Comparison of ENCODE assay signal across 8 mouse cellular contexts in the genomic region with DNA sequence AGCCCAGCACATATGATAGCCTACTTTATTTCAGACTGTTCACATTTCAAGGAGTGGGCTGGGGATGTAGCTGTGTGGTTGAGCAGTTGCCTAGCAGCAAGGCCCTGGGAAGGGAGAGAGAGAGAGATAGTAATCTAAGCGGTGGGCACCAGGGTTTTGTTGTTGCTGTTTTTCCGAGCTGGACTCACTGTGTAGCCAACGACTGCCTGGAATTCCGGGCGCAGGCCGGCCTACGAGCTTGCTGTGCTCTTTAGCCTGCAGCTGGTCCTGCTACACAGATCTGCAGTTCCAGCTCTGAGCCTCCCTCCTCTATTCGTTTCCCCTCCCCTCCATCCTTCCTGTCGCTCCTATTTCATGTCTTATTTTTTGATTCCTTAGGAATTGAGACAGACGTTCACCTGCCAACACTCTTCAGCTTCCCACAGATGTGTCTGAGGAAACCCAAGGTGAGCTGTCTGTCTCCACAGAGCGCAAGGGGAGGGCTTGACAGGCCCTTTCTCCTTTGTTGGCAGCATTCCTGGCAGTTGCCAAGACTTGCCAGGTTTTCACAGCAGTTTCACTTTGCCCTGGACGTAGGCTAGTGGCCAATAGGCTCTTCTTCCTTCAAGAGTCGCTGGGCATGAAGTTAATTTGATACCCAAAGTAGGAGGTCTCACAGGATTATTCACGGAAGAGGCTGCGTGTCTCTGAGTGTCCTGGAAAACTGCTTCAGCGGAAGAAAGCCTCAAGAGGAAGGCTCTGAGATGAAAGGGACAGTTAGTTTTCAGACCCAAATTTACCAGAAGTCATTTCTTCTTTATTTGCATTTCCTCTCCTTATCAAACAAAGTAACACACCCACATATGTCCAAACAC. TPM values are rescaled to one million over a fixed set of nuclear protein-coding genes. Genes with fewer than 3 reads are reported as not detected.
A peak's percentile ranks its signal among the peaks of the same experiment; 100 is the strongest.
DNase-seq lines count a peak whose midpoint lies in the region; ATAC-seq and TF ChIP-seq lines count a peak whose summit lies in the region.

No protein-coding gene starts in this region.

- peak; percentile 63 for ATAC-seq in embryonic facial prominence, embryonic 12.5 days (ENCODE audit: insufficient number of reproducible peaks, insufficient read depth, low FRiP score, low TSS enrichment)

- H3K36me3 ChIP-seq in C2C12 (ENCODE audit: control insufficient read depth, insufficient read depth): no peaks in the 10 kb centered on the region
- no peaks in the 10 kb centered on the region for H3K36me3 ChIP-seq in embryonic facial prominence, embryonic 12.5 days

- peak overlapping the region; percentile 9 for H3ac ChIP-seq in C2C12 (ENCODE audit: control insufficient read depth, insufficient read length, low read depth)

- WGBS in embryonic facial prominence, embryonic 12.5 days: 23% methylated on average over 16 of the region's 16 CpGs

- peaks cover 43% of the 10 kb centered on the region for H3K4me1 ChIP-seq in embryonic facial prominence, embryonic 12.5 days

- TF ChIP-seq CTCF in C2C12 (IDR thresholded peaks at IDR 0.05; ENCODE audit: control insufficient read depth, insufficient read depth, insufficient read length): no peak

- peak overlapping the region; percentile 80 for H3K27ac ChIP-seq in embryonic facial prominence, embryonic 12.5 days

- 0 out of 2 replicates have a peak overlapping the region, but pooled peaks have one; percentile 2 for H3K9ac ChIP-seq in embryonic facial prominence, embryonic 12.5 days

- peak; percentile 84 for DNase-seq in adrenal gland, adult 2 months
- DNase-seq in heart, postnatal 36 days: peak; percentile 62 to 71
- peak; percentile 54 to 67 for DNase-seq in kidney, postnatal 4 days
- DNase-seq in lung, postnatal 14 days: peak; percentile 70
- DNase-seq in right cerebral cortex, postnatal 14 days: peak; percentile 39
- no peak for DNase-seq in spleen, postnatal 10 days (ENCODE audit: low spot score in 2 of 2)

- no peaks in the 10 kb centered on the region for H3K27me3 ChIP-seq in C2C12 (ENCODE audit: control insufficient read depth, insufficient read depth, insufficient read length)
- H3K27me3 ChIP-seq in embryonic facial prominence, embryonic 12.5 days: no peaks in the 10 kb centered on the region

- H3K79me3 ChIP-seq in C2C12 (ENCODE audit: low read depth): no peaks in the 10 kb centered on the region

- H3K4me3 ChIP-seq in C2C12 (ENCODE audit: insufficient read depth, poor library complexity, severe bottlenecking): peak overlapping the region; percentile 25
- no peak overlapping the region for H3K4me3 ChIP-seq in embryonic facial prominence, embryonic 12.5 days

- intact Hi-C loops in heart, postnatal 36 days (cut with DNase I): no loop called here

- no peaks in the 10 kb centered on the region for H3K9me3 ChIP-seq in embryonic facial prominence, embryonic 12.5 days

- H3K4me2 ChIP-seq in embryonic facial prominence, embryonic 12.5 days (replicated peaks): peak overlapping the region; percentile 18

- no peaks in the 10 kb centered on the region for H3K79me2 ChIP-seq in C2C12 (ENCODE audit: control insufficient read depth, insufficient read depth)

TF ChIP-seq in C2C12, 6 proteins besides CTCF, POLR2A, EP300 and RAD21:
- no peak for TF ChIP-seq CEBPB (IDR thresholded peaks at IDR 0.05; ENCODE audit: low read depth)
- no peak for TF ChIP-seq FOSL1 (IDR thresholded peaks at IDR 0.05; ENCODE audit: insufficient read depth, low read length, poor library complexity, severe bottlenecking)
- no peak for TF ChIP-seq MYOG (IDR thresholded peaks at IDR 0.05; ENCODE audit: control insufficient read depth, extremely low read depth, insufficient read length)
- no peak for TF ChIP-seq MAX (IDR thresholded peaks at IDR 0.05)
- no peak for TF ChIP-seq MYOD1 (IDR thresholded peaks at IDR 0.05; ENCODE audit: control insufficient read depth, insufficient read length, low read depth)
- TF ChIP-seq USF1 (IDR thresholded peaks at IDR 0.05; ENCODE audit: low read depth): no peak

RNA-seq across cellular contexts. Expression of a gene that starts 28.2 kb away (rescaled TPM):
- 43.2 TPM for polyA plus RNA-seq in C2C12 (2012; fragmentation: generic; extraction: Trizol)
- 10 to 100 TPM; 90.6 to 94.6 TPM for total RNA-seq in adrenal gland, adult 2 months (2021)
- 197 and 256 TPM in 2 replicates for polyA plus RNA-seq in adrenal gland, adult 2 months (2012; rRNA removed)
- 76.8 and 78.3 TPM in 2 replicates for polyA plus RNA-seq in embryonic facial prominence, embryonic 12.5 days (2016; fragmentation: Nextera tagmentation; extraction: Ambion mirVana)
- total RNA-seq in heart, postnatal 36 days (2021): 10 to 100 TPM; 32.8 to 65.3 TPM

Comparison
In these comparisons a context has a peak if more than half of its experiments do, and no peak if none do; other contexts are left out.
1. DNase-seq: peak in adrenal gland, adult 2 months (single experiment), heart, postnatal 36 days (2 of 2), kidney, postnatal 4 days (2 of 2), lung, postnatal 14 days (single experiment) and right cerebral cortex, postnatal 14 days (single experiment); none in spleen, postnatal 10 days (0 of 2).